Comparison of ENCODE assay signal across 14 mouse cellular contexts in genomic region chr10:36554941-36555888, GRCm38 (mm10). TPM values are rescaled to one million over a fixed set of nuclear protein-coding genes. Genes with fewer than 3 reads are reported as not detected.
DNase-seq lines count a peak whose midpoint lies in the region; ATAC-seq and TF ChIP-seq lines count a peak whose summit lies in the region.
"Had no signal": no experiment of that assay in that cellular context is flagged by ENCODE, and none has a peak within 500 bp of the region (broad histone marks: within the 10 kb centered on the region; RNA-seq: fewer than 3 reads in every experiment).

No protein-coding gene starts in this region.

- H3K9me3 ChIP-seq in embryonic facial prominence, embryonic 12.5 days, result no peaks in the 10 kb centered on the region
- no peaks in the 10 kb centered on the region for H3K9me3 ChIP-seq in forebrain, embryonic 13.5 days (replicated peaks)
- no peaks in the 10 kb centered on the region for H3K9me3 ChIP-seq in hindbrain, postnatal 0 days (ENCODE audit: low read length)
- no peaks in the 10 kb centered on the region for H3K9me3 ChIP-seq in midbrain, postnatal 0 days (ENCODE audit: low read length)

- H3K27ac ChIP-seq in embryonic facial prominence, embryonic 12.5 days, result no peak overlapping the region
- H3K27ac ChIP-seq in forebrain, embryonic 13.5 days, result 0 out of 2 replicates have a peak overlapping the region, but pooled peaks have one; percentile 5
- H3K27ac ChIP-seq in hindbrain, postnatal 0 days, result no peak overlapping the region
- no peak overlapping the region for H3K27ac ChIP-seq in midbrain, postnatal 0 days (ENCODE audit: low read depth, low read length)
- H3K27ac ChIP-seq: layer of hippocampus, adult 2 months had no signal

- peak; percentile 11 for DNase-seq in hindbrain, postnatal 0 days (ENCODE audit: low spot score)
- DNase-seq in midbrain, postnatal 0 days (ENCODE audit: low spot score), result no peak
- DNase-seq in lung, postnatal 10 days, result no peak
- DNase-seq in heart, postnatal 4 days, result no peak
- DNase-seq in adrenal gland, postnatal 10 days, result no peak
- DNase-seq: cerebellum, adult 18-20 months; lung, adult 2 months; right cerebral cortex, adult 18-20 months; thymus, adult 18-20 months had no signal

- no peak overlapping the region for H3K4me2 ChIP-seq in embryonic facial prominence, embryonic 12.5 days (replicated peaks)
- no peak overlapping the region for H3K4me2 ChIP-seq in forebrain, embryonic 13.5 days
- H3K4me2 ChIP-seq in hindbrain, postnatal 0 days (ENCODE audit: low read depth, low read length), result no peak overlapping the region
- no peak overlapping the region for H3K4me2 ChIP-seq in midbrain, postnatal 0 days (ENCODE audit: low read depth, low read length, poor library complexity, severe bottlenecking)

- ATAC-seq in embryonic facial prominence, embryonic 12.5 days (ENCODE audit: insufficient number of reproducible peaks, insufficient read depth, low FRiP score, low TSS enrichment), result peak; percentile 72; the same call in 1 of the 2 replicates
- peak; percentile 78; the same call in 1 of the 2 replicates for ATAC-seq in forebrain, embryonic 13.5 days
- peak; percentile 43; the same call in 1 of the 2 replicates for ATAC-seq in hindbrain, postnatal 0 days
- peak; percentile 27; the same call in 1 of the 2 replicates for ATAC-seq in midbrain, postnatal 0 days (ENCODE audit: low FRiP score)
- ATAC-seq: CD4-positive, CD25-positive, alpha-beta regulatory T cell, adult 4 months had no signal

- no peak overlapping the region for H3K9ac ChIP-seq in embryonic facial prominence, embryonic 12.5 days
- no peak overlapping the region for H3K9ac ChIP-seq in forebrain, embryonic 13.5 days
- H3K9ac ChIP-seq in hindbrain, postnatal 0 days (replicated peaks; ENCODE audit: low read length), result no peak overlapping the region
- no peak overlapping the region for H3K9ac ChIP-seq in midbrain, postnatal 0 days (replicated peaks; ENCODE audit: low read length, poor library complexity, severe bottlenecking)

- H3K4me1 ChIP-seq in embryonic facial prominence, embryonic 12.5 days, result no peaks in the 10 kb centered on the region
- H3K4me1 ChIP-seq in forebrain, embryonic 13.5 days, result peaks cover 8% of the 10 kb centered on the region
- H3K4me1 ChIP-seq in hindbrain, postnatal 0 days (ENCODE audit: insufficient read depth, low read length), result no peaks in the 10 kb centered on the region
- no peaks in the 10 kb centered on the region for H3K4me1 ChIP-seq in midbrain, postnatal 0 days (ENCODE audit: insufficient read depth, low read length)

- no peaks in the 10 kb centered on the region for H3K36me3 ChIP-seq in embryonic facial prominence, embryonic 12.5 days
- no peaks in the 10 kb centered on the region for H3K36me3 ChIP-seq in forebrain, embryonic 13.5 days (ENCODE audit: poor library complexity, severe bottlenecking)
- no peaks in the 10 kb centered on the region for H3K36me3 ChIP-seq in hindbrain, postnatal 0 days (ENCODE audit: insufficient read depth, low read length)
- no peaks in the 10 kb centered on the region for H3K36me3 ChIP-seq in midbrain, postnatal 0 days (ENCODE audit: insufficient read depth, low read length)

- no peak overlapping the region for H3K4me3 ChIP-seq in embryonic facial prominence, embryonic 12.5 days
- no peak overlapping the region for H3K4me3 ChIP-seq in forebrain, embryonic 13.5 days
- H3K4me3 ChIP-seq in hindbrain, postnatal 0 days (ENCODE audit: low read length), result no peak overlapping the region
- no peak overlapping the region for H3K4me3 ChIP-seq in midbrain, postnatal 0 days (ENCODE audit: low read depth, low read length)
- H3K4me3 ChIP-seq: erythroblast, embryonic 14.5 days; layer of hippocampus, adult 2 months had no signal

- no peak for TF ChIP-seq CTCF in hindbrain, postnatal 0 days (IDR thresholded peaks at IDR 0.05; ENCODE audit: low read depth)
- TF ChIP-seq CTCF in midbrain, postnatal 0 days (IDR thresholded peaks at IDR 0.05), result no peak

- H3K27me3 ChIP-seq in embryonic facial prominence, embryonic 12.5 days, result no peaks in the 10 kb centered on the region
- H3K27me3 ChIP-seq in forebrain, embryonic 13.5 days, result no peaks in the 10 kb centered on the region
- H3K27me3 ChIP-seq in hindbrain, postnatal 0 days (ENCODE audit: insufficient read depth, low read length), result no peaks in the 10 kb centered on the region
- no peaks in the 10 kb centered on the region for H3K27me3 ChIP-seq in midbrain, postnatal 0 days (ENCODE audit: insufficient read depth, low read length)

- WGBS in embryonic facial prominence, embryonic 12.5 days, result 73% methylated on average over 6 of the region's 6 CpGs
- WGBS in forebrain, embryonic 13.5 days, result 52% methylated on average over 6 of the region's 6 CpGs
- WGBS in hindbrain, postnatal 0 days, result 56% methylated on average over 6 of the region's 6 CpGs
- WGBS in midbrain, postnatal 0 days, result 57% methylated on average over 6 of the region's 6 CpGs

RNA-seq across cellular contexts. Expression of gene Hs3st5, which starts 48.6 kb away (rescaled TPM):
- polyA plus RNA-seq in embryonic facial prominence, embryonic 12.5 days (2016; fragmentation: Nextera tagmentation; extraction: Ambion mirVana), result 6.0 and 7.2 TPM in 2 replicates
- 3.1 and 4.6 TPM in 2 replicates for polyA plus RNA-seq in forebrain, embryonic 13.5 days (2015; fragmentation: Nextera tagmentation; extraction: Ambion mirVana)
- total RNA-seq in hindbrain, postnatal 0 days (2014; rRNA removed), result 55.7 and 62.1 TPM in 2 replicates
- polyA plus RNA-seq in hindbrain, postnatal 0 days (2015; fragmentation: Nextera tagmentation; extraction: Ambion mirVana), result 33.8 and 36.0 TPM in 2 replicates
- 38.6 and 46.7 TPM in 2 replicates for total RNA-seq in midbrain, postnatal 0 days (2014; rRNA removed)
- 23.5 and 24.6 TPM in 2 replicates for polyA plus RNA-seq in midbrain, postnatal 0 days (2015; fragmentation: Nextera tagmentation; extraction: Ambion mirVana)
- 1 to 10 TPM in 1 of 2 experiments, under 1 TPM in 1; 0.77 to 1.0 TPM for total RNA-seq in heart, postnatal 4 days (2021)
- total RNA-seq in adrenal gland, postnatal 10 days (2021), result 1 to 10 TPM; 1.4 to 2.5 TPM
- polyA plus RNA-seq: CD4-positive, CD25-positive, alpha-beta regulatory T cell, adult 4 months had no signal

Comparison
In these comparisons a context has a peak if more than half of its experiments do, and no peak if none do; other contexts are left out.
1. ATAC-seq: peak in every context shown above with its lines; median percentile 78 in forebrain, embryonic 13.5 days; 72 in embryonic facial prominence, embryonic 12.5 days; 43 in hindbrain, postnatal 0 days; 27 in midbrain, postnatal 0 days.
2. RNA of gene Hs3st5, which starts 48.6 kb away (total RNA-seq): 55.7 to 62.1 TPM in hindbrain, postnatal 0 days and 38.6 to 46.7 TPM in midbrain, postnatal 0 days; 1.4 to 2.5 TPM in adrenal gland, postnatal 10 days and 0.77 to 1.0 TPM in heart, postnatal 4 days; every median in the first group is over 10 times any median in the second.